Mouse (Mus musculus): ENCODE data around the gene Alyref. TPM values are rescaled to one million over a fixed set of nuclear protein-coding genes. Genes with fewer than 3 reads are reported as not detected.
A peak's percentile ranks its signal among the peaks of the same experiment; 100 is the strongest.

The Alyref gene
- total and polyA plus RNA-seq, 3 experiments = 122 to 505 (median 280) TPM

GRCm38 (mm10) chr11:120573585-120574277 is 24.4 kb downstream of the Alyref start:
- ATAC-seq (ENCODE audit: extremely low read depth, insufficient number of reproducible peaks, low FRiP score, poor library complexity, severe bottlenecking) = no peak
- peaks cover 63% of the 10 kb centered on the region for H3K36me3 ChIP-seq (replicated peaks)
- no peaks in the 10 kb centered on the region for H3K9me3 ChIP-seq (replicated peaks)
- H3K4me1 ChIP-seq (ENCODE audit: insufficient read depth, low read depth, low read length) = peaks cover 65% of the 10 kb centered on the region
- H3K27me3 ChIP-seq (ENCODE audit: insufficient read depth, low read length) = no peaks in the 10 kb centered on the region
- H3K4me3 ChIP-seq (ENCODE audit: low read depth, low read length) = peak overlapping the region; percentile 97
- TF ChIP-seq CTCF (IDR thresholded peaks at IDR 0.05; ENCODE audit: low read depth, low read length) = no peak
- DNase-seq (ENCODE audit: low spot score) = no peak

- DNase-seq (ENCODE audit: low spot score) (peak; percentile 100), ATAC-seq (ENCODE audit: extremely low read depth, insufficient number of reproducible peaks, low FRiP score, poor library complexity, severe bottlenecking) (peak; percentile 88)
- H3K27me3 ChIP-seq (ENCODE audit: insufficient read depth, low read length) = no peaks in the 10 kb centered on the region
- peak within 1 kb of the TSS; percentile 97 for H3K4me3 ChIP-seq (ENCODE audit: low read depth, low read length)
- no peaks in the 10 kb centered on the region for H3K9me3 ChIP-seq (replicated peaks)
- H3K4me1 ChIP-seq (ENCODE audit: insufficient read depth, low read depth, low read length) = peaks cover 65% of the 10 kb centered on the region
- no peak for TF ChIP-seq POLR2AphosphoS5 (IDR thresholded peaks at IDR 0.05; ENCODE audit: insufficient replicate concordance, low read depth, low read length)
- TF ChIP-seq GATA2 (IDR thresholded peaks at IDR 0.05; ENCODE audit: borderline replicate concordance, low read depth, low read length) = no peak
- no peak for TF ChIP-seq CTCF (IDR thresholded peaks at IDR 0.05; ENCODE audit: low read depth, low read length)
- TF ChIP-seq GATA1 (IDR thresholded peaks at IDR 0.05; ENCODE audit: borderline replicate concordance, low read length) = no peak
- no peak for TF ChIP-seq TAL1 (conservative IDR thresholded peaks at IDR 0.05; ENCODE audit: low read depth, low read length)
- peaks cover 63% of the 10 kb centered on the region for H3K36me3 ChIP-seq (replicated peaks)
These were observed 25.2 kb downstream of the Alyref start, which contains the start of gene P4hb for GRCm38 (mm10) chr11:120572752-120573584. Gene P4hb (minus strand): TSS chr11:120573253.

GRCm38 (mm10) chr11:120572417-120572751 is 25.8 kb downstream of the Alyref start:
- Histone ChIP-seq H3K9me3 (replicated peaks) (no peaks in the 10 kb centered on the region), H3K36me3 (replicated peaks) (peaks cover 63% of the 10 kb centered on the region), H3K27me3 (ENCODE audit: insufficient read depth, low read length) (no peaks in the 10 kb centered on the region), H3K4me1 (ENCODE audit: insufficient read depth, low read depth, low read length) (peaks cover 65% of the 10 kb centered on the region), H3K4me3 (ENCODE audit: low read depth, low read length) (peak overlapping the region; percentile 97)
- DNase-seq (ENCODE audit: low spot score) (no peak), ATAC-seq (ENCODE audit: extremely low read depth, insufficient number of reproducible peaks, low FRiP score, poor library complexity, severe bottlenecking) (no peak)
- no peak for TF ChIP-seq POLR2AphosphoS5 (IDR thresholded peaks at IDR 0.05; ENCODE audit: insufficient replicate concordance, low read depth, low read length)
- no peak for TF ChIP-seq GATA2 (IDR thresholded peaks at IDR 0.05; ENCODE audit: borderline replicate concordance, low read depth, low read length)
- no peak for TF ChIP-seq CTCF (IDR thresholded peaks at IDR 0.05; ENCODE audit: low read depth, low read length)
- TF ChIP-seq TAL1 (conservative IDR thresholded peaks at IDR 0.05; ENCODE audit: low read depth, low read length) = no peak
- no peak for TF ChIP-seq GATA1 (IDR thresholded peaks at IDR 0.05; ENCODE audit: borderline replicate concordance, low read length)

GRCm38 (mm10) chr11:120571754-120572416 is 26.3 kb downstream of the Alyref start:
- TF ChIP-seq CTCF (IDR thresholded peaks at IDR 0.05; ENCODE audit: low read depth, low read length) (no peak), POLR2AphosphoS5 (IDR thresholded peaks at IDR 0.05; ENCODE audit: insufficient replicate concordance, low read depth, low read length) (no peak), GATA2 (IDR thresholded peaks at IDR 0.05; ENCODE audit: borderline replicate concordance, low read depth, low read length) (no peak), TAL1 (conservative IDR thresholded peaks at IDR 0.05; ENCODE audit: low read depth, low read length) (no peak)
- Histone ChIP-seq H3K36me3 (replicated peaks) (peaks cover 63% of the 10 kb centered on the region), H3K9me3 (replicated peaks) (no peaks in the 10 kb centered on the region), H3K4me1 (ENCODE audit: insufficient read depth, low read depth, low read length) (peaks cover 65% of the 10 kb centered on the region), H3K4me3 (ENCODE audit: low read depth, low read length) (peak overlapping the region; percentile 97), H3K27me3 (ENCODE audit: insufficient read depth, low read length) (no peaks in the 10 kb centered on the region)
- no peak for ATAC-seq (ENCODE audit: extremely low read depth, insufficient number of reproducible peaks, low FRiP score, poor library complexity, severe bottlenecking)
- no peak for DNase-seq (ENCODE audit: low spot score)

- no peaks in the 10 kb centered on the region for H3K9me3 ChIP-seq (replicated peaks)
- no peaks in the 10 kb centered on the region for H3K27me3 ChIP-seq (ENCODE audit: insufficient read depth, low read length)
- peaks cover 63% of the 10 kb centered on the region for H3K36me3 ChIP-seq (replicated peaks)
- H3K4me3 ChIP-seq (ENCODE audit: low read depth, low read length) = peak overlapping the region; percentile 97
- H3K4me1 ChIP-seq (ENCODE audit: insufficient read depth, low read depth, low read length) = peaks cover 65% of the 10 kb centered on the region
- TF ChIP-seq GATA1 (IDR thresholded peaks at IDR 0.05; ENCODE audit: borderline replicate concordance, low read length) (no peak), CTCF (IDR thresholded peaks at IDR 0.05; ENCODE audit: low read depth, low read length) (no peak), GATA2 (IDR thresholded peaks at IDR 0.05; ENCODE audit: borderline replicate concordance, low read depth, low read length) (no peak)
- no peak for ATAC-seq (ENCODE audit: extremely low read depth, insufficient number of reproducible peaks, low FRiP score, poor library complexity, severe bottlenecking)
- no peak for DNase-seq (ENCODE audit: low spot score)
These were observed 27.0 kb downstream of the Alyref start for GRCm38 (mm10) chr11:120571122-120571521.

- H3K9me3 ChIP-seq (replicated peaks) = no peaks in the 10 kb centered on the region
- no peak overlapping the region for H3K4me3 ChIP-seq (ENCODE audit: low read depth, low read length)
- DNase-seq (ENCODE audit: low spot score) = no peak
- TF ChIP-seq TAL1 (conservative IDR thresholded peaks at IDR 0.05; ENCODE audit: low read depth, low read length) (no peak), GATA1 (IDR thresholded peaks at IDR 0.05; ENCODE audit: borderline replicate concordance, low read length) (no peak), GATA2 (IDR thresholded peaks at IDR 0.05; ENCODE audit: borderline replicate concordance, low read depth, low read length) (no peak), CTCF (IDR thresholded peaks at IDR 0.05; ENCODE audit: low read depth, low read length) (no peak), POLR2AphosphoS5 (IDR thresholded peaks at IDR 0.05; ENCODE audit: insufficient replicate concordance, low read depth, low read length) (no peak)
- no peaks in the 10 kb centered on the region for H3K27me3 ChIP-seq (ENCODE audit: insufficient read depth, low read length)
- ATAC-seq (ENCODE audit: extremely low read depth, insufficient number of reproducible peaks, low FRiP score, poor library complexity, severe bottlenecking) = no peak
- peaks cover 67% of the 10 kb centered on the region for H3K4me1 ChIP-seq (ENCODE audit: insufficient read depth, low read depth, low read length)
- peaks cover 81% of the 10 kb centered on the region for H3K36me3 ChIP-seq (replicated peaks)
These were observed 29.8 kb downstream of the Alyref start for GRCm38 (mm10) chr11:120568324-120568723.
